Mouse (Mus musculus): Measurements from ENCODE around the gene Pim3. TPM values are rescaled to one million over a fixed set of nuclear protein-coding genes. Genes with fewer than 3 reads are reported as not detected.
A peak's percentile ranks its signal among the peaks of the same experiment; 100 is the strongest.

The Pim3 gene
- polyA plus RNA-seq, 1 experiment: 78.5 TPM

DNA sequence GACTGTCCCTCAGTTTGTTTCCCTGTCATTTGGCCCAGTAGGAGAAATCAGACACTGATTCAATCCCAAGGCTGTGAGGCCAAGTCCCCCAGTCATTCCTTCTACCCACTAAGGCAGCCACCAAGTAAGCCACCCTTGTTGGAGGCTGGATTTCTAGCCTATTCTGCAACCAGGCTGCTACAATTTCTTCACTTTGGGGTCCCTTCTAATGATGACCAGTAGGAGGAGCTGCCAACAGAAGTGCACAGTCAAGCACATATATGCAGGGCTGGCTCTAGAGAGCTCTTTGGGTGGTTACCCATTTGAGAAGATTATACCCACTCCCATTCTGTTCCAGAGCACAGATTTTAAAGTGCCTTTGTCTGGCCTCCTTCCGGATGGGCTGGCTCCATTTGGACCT, 41.1 kb downstream of the Pim3 start:
- no peak for DNase-seq
- no peak overlapping the region for H3K27ac ChIP-seq (ENCODE audit: insufficient read depth, low read depth, low read length)
- no peaks in the 10 kb centered on the region for H3K27me3 ChIP-seq (replicated peaks; ENCODE audit: control insufficient read depth, insufficient read depth, low read length)
- no peak overlapping the region for H3K4me3 ChIP-seq (ENCODE audit: insufficient read depth, low read depth, low read length)
- no peak for TF ChIP-seq POLR2A (IDR thresholded peaks at IDR 0.05; ENCODE audit: low read depth, low read length)
- TF ChIP-seq CTCF (conservative IDR thresholded peaks at IDR 0.05; ENCODE audit: insufficient read depth, insufficient read length, low read depth, low read length): 0 out of 2 replicates have a peak, but pooled peaks have one; percentile 11
- WGBS: 93% methylated on average over 1 of the region's 1 CpGs
- no peaks in the 10 kb centered on the region for H3K4me1 ChIP-seq (ENCODE audit: control insufficient read depth, insufficient read depth, low read length)
- no peaks in the 10 kb centered on the region for H3K36me3 ChIP-seq (ENCODE audit: control insufficient read depth, insufficient read depth, low read length)

DNA sequence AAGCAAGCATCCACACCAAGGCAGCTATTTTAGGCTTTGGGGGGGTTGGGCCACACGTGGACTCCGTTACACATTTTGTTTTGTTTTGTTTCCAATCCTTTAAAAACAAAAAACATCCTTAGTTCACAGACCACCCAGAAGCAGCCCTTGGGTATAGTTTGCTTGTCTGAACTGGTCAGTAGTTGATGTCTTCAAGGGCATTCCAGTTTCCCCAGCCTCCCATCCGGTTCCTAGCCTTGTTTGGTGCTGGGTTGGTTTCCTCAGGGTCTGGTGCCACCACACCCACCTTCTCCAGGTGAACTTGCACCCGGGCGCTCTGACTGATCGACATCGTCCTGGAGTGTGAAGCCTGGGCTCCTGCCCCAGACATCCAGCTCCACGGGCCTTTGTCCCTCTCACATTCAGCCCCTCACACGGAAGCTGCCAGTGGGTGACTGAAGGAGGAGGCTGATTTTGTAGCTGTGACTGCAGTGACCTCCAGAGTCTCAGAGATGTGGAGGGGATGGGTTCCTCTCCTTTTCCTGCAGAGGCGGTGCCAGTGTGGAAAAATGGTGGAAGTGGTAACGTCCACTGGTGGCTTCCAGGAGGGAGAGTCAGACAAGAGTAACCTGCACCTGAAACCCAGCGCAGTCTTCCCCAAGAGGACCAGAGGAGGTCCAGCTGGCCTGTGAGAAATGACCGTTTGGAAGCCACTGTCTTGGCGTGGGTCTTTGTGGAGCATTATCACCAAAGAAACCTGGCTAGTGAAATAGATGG, 42.2 kb downstream of the Pim3 start:
- TF ChIP-seq POLR2A (IDR thresholded peaks at IDR 0.05; ENCODE audit: low read depth, low read length): no peak
- TF ChIP-seq CTCF (conservative IDR thresholded peaks at IDR 0.05; ENCODE audit: insufficient read depth, insufficient read length, low read depth, low read length): no peak
- no peaks in the 10 kb centered on the region for H3K4me1 ChIP-seq (ENCODE audit: control insufficient read depth, insufficient read depth, low read length)
- DNase-seq: no peak
- H3K27ac ChIP-seq (ENCODE audit: insufficient read depth, low read depth, low read length): no peak overlapping the region
- no peaks in the 10 kb centered on the region for H3K36me3 ChIP-seq (ENCODE audit: control insufficient read depth, insufficient read depth, low read length)
- no peak overlapping the region for H3K4me3 ChIP-seq (ENCODE audit: insufficient read depth, low read depth, low read length)
- no peaks in the 10 kb centered on the region for H3K27me3 ChIP-seq (replicated peaks; ENCODE audit: control insufficient read depth, insufficient read depth, low read length)
- WGBS: 79% methylated on average over 14 of the region's 14 CpGs

DNA sequence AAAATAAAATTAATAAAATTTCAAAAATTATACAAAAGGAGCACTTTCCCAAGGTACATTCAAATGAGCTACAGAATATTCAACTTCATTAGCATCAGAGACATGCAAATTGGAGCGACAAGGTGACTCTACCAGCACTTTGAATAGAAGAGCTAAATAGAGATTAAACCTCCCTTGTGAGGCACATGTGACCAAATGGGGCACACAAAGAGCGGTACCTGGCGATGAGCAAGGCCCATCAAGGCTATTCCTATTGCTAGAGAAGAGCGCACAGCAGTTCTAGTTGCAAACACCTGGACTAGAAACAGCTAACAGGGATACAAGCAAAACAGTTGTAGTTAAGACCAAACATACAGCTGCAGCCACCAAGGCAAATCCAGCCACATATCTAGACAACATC, 44.4 kb downstream of the Pim3 start:
- TF ChIP-seq POLR2A (IDR thresholded peaks at IDR 0.05; ENCODE audit: low read depth, low read length) (no peak), CTCF (conservative IDR thresholded peaks at IDR 0.05; ENCODE audit: insufficient read depth, insufficient read length, low read depth, low read length) (no peak)
- WGBS: 81% methylated on average over 4 of the region's 4 CpGs
- Histone ChIP-seq H3K27me3 (replicated peaks; ENCODE audit: control insufficient read depth, insufficient read depth, low read length) (no peaks in the 10 kb centered on the region), H3K4me3 (ENCODE audit: insufficient read depth, low read depth, low read length) (no peak overlapping the region), H3K27ac (ENCODE audit: insufficient read depth, low read depth, low read length) (no peak overlapping the region), H3K36me3 (ENCODE audit: control insufficient read depth, insufficient read depth, low read length) (no peaks in the 10 kb centered on the region), H3K4me1 (ENCODE audit: control insufficient read depth, insufficient read depth, low read length) (no peaks in the 10 kb centered on the region)
- DNase-seq: no peak

DNA sequence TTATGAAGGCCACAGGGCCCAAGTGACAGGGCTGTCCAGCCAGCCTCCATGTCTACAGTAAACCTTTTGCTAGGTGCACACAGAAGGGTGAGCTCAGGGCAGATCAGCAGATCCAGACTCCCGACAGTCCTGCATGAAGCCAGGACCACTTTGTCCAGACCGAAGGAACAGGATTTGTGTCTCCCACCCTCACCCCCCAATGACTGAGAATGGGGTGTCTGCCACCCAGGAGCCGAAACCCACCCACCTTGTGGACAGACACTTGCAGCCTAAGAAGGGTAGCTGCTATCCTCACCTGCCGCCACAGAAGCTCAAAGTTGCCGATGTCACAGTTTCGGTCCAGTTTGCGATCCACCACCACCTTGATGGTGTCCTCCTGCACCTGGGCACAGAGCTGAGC, 53.1 kb downstream of the Pim3 start:
- H3K36me3 ChIP-seq (ENCODE audit: control insufficient read depth, insufficient read depth, low read length): no peaks in the 10 kb centered on the region
- 96% methylated on average over 7 of the region's 7 CpGs for WGBS
- H3K27me3 ChIP-seq (replicated peaks; ENCODE audit: control insufficient read depth, insufficient read depth, low read length): no peaks in the 10 kb centered on the region
- no peak for TF ChIP-seq CTCF (conservative IDR thresholded peaks at IDR 0.05; ENCODE audit: insufficient read depth, insufficient read length, low read depth, low read length)
- TF ChIP-seq POLR2A (IDR thresholded peaks at IDR 0.05; ENCODE audit: low read depth, low read length): no peak
- no peak overlapping the region for H3K4me3 ChIP-seq (ENCODE audit: insufficient read depth, low read depth, low read length)
- no peak for DNase-seq
- H3K4me1 ChIP-seq (ENCODE audit: control insufficient read depth, insufficient read depth, low read length): peaks cover 2% of the 10 kb centered on the region; the same call in 1 of the 2 replicates
- no peak overlapping the region for H3K27ac ChIP-seq (ENCODE audit: insufficient read depth, low read depth, low read length)

Other genes starting within 250 kb of the Pim3 start
- 11.0 and 11.6 TPM in 2 replicates for gene Brd1, start 128.0 kb upstream of the Pim3 start, polyA plus RNA-seq (2012; rRNA removed)
- gene Zbed4, start 110.5 kb upstream of the Pim3 start, polyA plus RNA-seq (2012; rRNA removed): 5.2 and 5.6 TPM in 2 replicates
- 18.1 and 21.3 TPM in 2 replicates for gene Alg12, start 42.9 kb upstream of the Pim3 start, polyA plus RNA-seq (2012; rRNA removed)
- gene Creld2, start 42.5 kb upstream of the Pim3 start, polyA plus RNA-seq (2012; rRNA removed): 27.3 and 30.4 TPM in 2 replicates
- gene Ttll8, start 92.2 kb downstream of the Pim3 start, polyA plus RNA-seq (2012; rRNA removed): 0.03 TPM in 2 replicates
- not detected in 2 replicates for gene Mlc1, start 116.8 kb downstream of the Pim3 start, polyA plus RNA-seq (2012; rRNA removed)
- 0.06 TPM in 1 of 2 replicates, not detected in the other for gene Mov10l1, start 120.7 kb downstream of the Pim3 start, polyA plus RNA-seq (2012; rRNA removed)
- gene Panx2, start 197.5 kb downstream of the Pim3 start, polyA plus RNA-seq (2012; rRNA removed): 0.08 and 0.19 TPM in 2 replicates
- 47.2 and 51.0 TPM in 2 replicates for gene Trabd, start 212.9 kb downstream of the Pim3 start, polyA plus RNA-seq (2012; rRNA removed)
- 55.9 and 68.7 TPM in 2 replicates for gene Selenoo, start 226.9 kb downstream of the Pim3 start, polyA plus RNA-seq (2012; rRNA removed)